Mouse (Mus musculus): ENCODE data around the gene Dnmt1.

The Dnmt1 gene

DNA sequence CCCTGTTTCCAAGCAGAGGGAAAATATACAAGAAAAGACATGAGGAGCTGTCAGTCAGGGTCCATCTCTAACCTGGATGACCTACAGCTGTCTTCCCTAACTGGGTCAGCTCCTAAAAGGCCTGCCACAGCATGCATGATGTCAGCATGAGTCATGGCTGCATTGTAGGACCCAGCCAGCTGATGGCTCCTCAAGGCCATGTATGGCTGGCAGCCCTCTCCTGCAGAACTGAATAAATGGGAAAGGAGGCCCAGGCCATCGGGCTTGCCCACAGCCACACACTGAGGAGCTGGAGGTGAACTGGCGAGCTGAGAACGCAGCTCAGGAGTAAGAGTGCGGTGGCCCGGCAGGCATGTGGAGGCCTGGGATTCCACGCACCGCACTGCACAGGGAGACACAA is 16.3 kb downstream of the Dnmt1 start:
- DNase-seq (ENCODE audit: low spot score in 2 of 2), result no peak

DNA sequence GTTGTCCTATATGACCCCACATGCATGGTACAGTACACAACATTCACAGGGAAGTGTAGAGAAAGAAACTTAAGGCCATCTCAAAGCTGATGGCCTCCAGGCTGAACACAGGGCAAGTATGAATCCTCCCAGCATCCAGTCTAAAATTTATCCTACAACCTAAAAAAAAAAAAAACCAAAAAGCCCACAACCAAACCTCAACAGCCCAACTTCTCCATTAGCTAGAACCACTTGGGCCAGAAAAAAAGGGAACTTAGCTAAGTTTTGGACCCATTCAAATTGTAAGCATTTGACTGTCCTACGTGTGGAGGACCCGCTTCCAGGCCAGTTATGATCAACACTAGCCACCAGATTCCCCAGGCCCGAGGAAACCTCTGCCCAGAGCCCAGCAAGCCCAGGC is 36.4 kb downstream of the Dnmt1 start:
- DNase-seq (ENCODE audit: low spot score in 2 of 2), result no peak

DNA sequence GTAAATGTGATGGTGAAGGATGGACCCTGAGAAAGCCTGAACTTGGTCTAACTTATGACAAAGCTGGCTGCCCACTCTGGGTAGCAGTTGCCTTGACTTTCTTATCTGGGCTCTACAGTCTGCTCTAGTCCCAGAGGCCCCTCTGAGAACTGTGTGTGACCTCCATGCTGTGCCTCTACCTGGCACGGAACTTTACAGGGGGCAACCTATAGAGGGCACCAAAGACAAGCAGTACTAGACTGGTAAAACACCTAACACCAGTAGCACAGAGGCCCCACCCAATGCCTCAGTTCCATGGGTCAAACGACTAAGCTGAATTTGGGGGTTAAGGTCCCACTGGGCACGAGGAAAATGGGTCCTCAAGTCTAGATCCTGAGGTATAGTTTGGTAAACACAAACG is 43.5 kb downstream of the Dnmt1 start:
- no peak for DNase-seq (ENCODE audit: low spot score in 2 of 2)

DNA sequence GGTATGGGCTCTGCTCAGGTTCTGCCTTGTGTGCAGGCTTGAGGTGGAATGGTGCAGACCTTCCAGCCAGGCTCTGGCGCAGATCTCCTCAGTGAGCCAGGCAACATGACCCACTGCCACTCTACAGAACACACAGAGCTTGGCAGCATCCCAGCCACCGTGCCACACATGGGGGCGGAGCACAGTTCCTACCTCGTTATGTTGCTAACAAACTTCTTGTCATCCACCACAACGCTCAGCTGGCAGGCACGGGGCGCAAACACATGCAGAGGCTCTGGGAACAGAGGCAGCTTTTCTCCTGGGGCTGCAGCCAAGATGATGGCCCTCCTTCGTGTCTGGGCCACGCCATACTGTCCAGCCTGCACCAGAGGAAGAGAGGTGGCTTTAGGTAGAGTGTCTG is 49.7 kb downstream of the Dnmt1 start:
- no peak for DNase-seq (ENCODE audit: low spot score in 2 of 2)

DNA sequence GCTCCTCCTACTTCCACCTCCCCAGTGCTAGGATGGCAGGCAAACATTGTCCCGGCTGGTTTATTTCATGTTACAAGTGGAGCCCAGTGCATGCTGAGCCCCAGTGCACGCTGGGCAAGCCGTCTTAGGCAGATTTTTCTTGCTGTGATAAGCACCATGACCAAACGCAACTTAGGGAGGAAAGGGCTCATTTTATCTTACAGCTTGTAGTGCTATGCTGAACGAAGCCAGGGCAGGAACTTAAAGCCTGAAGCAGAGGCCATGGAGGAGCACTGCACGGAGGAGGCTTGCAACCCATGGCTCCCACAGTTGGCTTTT is 57.6 kb downstream of the Dnmt1 start:
- no peak for DNase-seq (ENCODE audit: low spot score in 2 of 2)

DNA sequence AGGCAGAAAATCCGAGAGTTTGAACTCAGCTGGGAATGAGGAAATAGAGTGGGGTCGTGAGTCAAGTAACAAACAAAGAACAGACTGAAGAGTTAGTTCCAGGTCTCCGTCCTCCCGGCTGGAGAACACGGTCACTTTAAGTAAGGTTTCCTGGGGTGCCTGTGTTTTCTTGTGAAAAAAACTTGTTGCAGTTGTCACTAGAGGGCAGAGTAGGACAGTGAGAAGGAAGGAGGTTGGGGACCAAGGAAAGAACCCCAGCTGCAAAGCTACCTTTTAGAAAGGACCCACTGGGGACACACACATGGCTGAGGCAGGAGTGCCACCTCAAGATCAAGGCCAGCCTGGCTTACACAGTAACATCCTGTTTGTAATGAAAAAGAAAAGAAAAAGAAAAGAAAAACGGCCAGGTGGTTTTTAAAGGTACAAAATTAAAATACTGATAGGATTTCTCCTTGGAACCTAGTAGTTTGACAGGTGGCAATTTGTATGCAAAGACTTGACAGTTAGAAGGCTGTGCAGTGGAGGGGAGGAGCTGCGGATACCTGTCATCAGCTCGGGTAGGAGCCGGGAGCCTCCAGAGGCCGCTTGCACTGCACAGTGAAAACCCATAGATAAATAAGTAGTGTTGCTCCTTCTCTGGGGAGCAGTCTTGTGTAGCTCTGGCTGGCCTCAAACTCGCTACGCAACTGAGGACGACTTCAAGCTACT is 58.1 kb downstream of the Dnmt1 start:
- DNase-seq (ENCODE audit: low spot score in 2 of 2), result no peak

DNA sequence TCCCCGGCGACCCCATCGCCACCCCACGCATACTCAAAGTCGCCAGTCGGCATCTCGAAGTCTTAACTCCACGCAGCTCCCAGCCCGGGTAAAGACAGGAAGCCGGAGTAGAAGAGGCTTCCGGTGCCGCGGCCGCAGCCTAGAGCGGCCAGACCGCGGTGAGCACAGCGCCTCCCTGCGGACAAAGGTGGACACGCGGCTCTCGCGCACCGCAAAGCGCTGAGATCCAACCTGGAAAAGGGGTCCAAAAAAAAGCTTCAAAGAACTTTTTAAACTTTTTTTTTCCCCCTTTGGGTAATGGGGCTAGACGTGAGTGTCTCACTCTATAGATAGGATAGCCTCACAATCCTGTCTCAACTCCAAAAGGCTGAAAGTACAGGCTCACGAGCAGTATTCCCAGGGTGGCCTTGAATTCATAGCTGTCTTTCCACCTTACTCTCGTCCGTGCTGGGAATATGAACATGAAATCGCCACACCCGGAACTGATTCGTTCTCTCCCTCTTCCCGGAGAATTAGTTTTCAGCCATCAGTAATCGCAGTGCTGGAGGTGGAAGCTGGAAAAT is 61.1 kb downstream of the Dnmt1 start, which contains the start of gene Eif3g:
Gene Eif3g (minus strand): TSS at position 113 of the 563 bp plus-strand sequence.
- peak; percentile 64 to 78 for DNase-seq (ENCODE audit: low spot score in 2 of 2)

DNA sequence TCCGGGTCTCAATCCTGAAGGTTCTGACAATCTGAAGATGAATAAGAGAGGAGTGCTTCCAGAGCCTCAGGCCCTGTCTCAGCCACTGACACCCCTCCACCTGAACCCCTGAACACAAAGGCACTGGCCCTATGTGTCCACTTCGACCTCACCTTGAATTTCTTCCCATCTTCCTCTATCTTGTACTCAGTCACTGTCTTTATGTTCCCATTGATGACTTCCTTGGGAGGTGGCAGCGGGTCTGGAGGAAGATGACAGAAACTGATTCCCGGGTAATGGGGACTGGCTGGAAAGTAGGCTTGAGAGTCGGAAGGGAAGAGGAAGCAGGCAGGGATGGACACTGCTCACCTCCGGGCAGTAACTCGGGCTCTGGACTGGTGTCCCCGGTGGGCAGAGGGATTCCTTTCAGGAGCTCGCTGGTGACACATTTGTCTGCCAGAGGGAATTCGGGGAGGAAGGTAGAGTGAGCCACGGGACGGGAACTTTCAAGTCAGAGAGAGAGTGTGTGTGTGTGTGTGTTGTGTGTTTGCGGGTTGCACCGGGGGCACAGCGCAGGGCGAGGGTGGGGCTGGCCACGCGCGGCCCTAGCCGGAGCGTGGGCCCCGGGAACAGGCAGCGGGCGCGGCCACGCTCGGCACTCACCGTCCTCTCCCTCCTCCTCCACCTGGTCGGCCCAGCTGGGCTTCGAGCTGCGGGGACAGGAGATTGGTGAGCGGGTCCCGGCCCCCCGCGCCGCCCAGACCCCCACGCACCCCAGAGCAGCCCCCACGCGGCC is 61.8 kb downstream of the Dnmt1 start:
- DNase-seq (ENCODE audit: low spot score in 2 of 2), result no peak

DNA sequence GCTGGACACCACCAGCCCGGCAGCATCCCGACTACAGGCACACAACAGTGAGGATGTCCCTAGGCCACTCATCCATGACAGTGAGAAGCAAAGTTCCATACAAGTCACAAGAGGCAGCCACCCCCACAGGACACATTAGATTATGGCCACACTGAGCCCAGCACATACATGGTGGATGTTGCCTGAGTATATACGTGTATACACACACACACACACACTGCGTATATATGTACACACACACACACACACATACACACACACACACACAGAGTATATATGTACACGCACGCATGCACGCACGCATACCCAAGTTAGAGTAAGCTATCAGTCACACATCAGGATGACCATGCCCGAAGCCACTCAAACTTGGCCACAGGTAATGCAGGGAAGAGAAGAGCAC is 64.3 kb downstream of the Dnmt1 start:
- DNase-seq (ENCODE audit: low spot score in 2 of 2), result no peak

DNA sequence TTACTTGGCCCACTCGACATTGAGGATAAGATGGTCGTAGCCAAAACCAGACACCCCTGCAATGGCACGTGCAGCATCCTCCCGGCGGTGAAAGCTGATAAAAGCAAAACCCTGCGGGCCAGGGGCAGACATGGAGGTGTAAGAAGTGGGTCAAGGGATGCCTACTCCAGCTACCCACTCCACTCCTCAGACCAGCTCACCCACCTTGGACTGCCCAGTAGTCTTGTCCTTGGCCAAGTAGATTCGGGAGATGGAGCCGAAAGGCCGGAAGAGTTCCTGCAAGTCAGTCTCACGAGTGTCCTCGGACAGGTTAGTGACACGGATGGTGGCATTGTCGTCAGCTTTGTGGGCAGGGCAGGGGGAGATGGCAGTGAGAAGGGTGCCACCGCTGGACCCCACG is 65.1 kb downstream of the Dnmt1 start:
- no peak for DNase-seq (ENCODE audit: low spot score in 2 of 2)

DNA sequence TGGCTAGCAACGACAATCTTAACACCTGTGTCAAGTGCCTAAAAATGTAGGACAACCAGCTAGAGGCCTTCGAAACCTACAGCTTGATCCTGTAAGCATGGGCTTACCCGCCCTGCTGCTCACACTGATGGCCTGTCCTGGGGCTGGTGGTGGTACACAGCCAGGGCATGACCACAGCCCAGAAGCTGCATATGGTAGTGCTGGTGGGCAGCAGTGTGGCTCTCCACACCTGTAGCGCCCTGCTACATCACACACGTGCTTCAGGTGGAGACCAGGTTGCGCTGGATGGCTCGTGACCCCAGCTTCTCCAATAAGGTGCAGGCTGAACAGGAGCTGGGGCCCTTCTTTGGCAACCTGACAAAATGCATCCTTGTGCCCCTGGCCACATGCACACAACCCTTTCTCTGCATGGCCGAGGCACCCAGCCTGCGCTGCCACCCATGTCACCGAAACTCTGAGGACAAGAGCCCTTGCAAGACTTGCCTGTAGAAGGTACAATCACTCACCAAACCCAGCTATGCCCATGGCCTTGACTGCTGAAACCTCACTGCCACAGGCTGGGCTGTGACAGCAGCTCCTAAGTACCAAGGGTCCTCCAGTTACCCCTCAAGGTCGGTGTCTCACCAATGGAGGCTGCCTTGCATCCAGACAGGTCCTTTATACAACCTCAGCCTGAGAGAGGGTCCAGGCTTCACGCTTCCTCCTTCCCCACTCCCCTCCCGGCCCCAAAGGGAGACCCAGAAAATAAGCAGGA is 65.9 kb downstream of the Dnmt1 start:
- no peak for DNase-seq (ENCODE audit: low spot score in 2 of 2)

DNA sequence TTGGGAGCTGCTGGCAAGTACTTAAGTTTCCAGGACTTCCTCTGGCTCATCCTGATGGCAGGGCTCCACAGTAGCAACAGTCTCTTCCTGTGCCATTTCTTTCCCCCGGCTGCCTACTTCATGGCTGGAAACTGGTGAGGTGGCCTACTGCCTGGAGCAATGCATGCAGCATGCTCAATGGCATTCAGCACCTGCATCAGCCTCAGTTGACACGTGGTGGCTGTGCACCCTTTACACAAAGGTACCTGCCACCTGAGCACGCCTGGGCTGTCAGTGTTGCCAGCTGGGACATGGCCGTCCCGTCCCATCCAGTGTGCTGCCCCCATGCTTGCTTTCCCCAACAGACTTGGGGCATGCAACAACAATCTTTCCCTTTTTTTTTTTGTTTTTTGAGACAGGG is 66.6 kb downstream of the Dnmt1 start:
- no peak for DNase-seq (ENCODE audit: low spot score in 2 of 2)

DNA sequence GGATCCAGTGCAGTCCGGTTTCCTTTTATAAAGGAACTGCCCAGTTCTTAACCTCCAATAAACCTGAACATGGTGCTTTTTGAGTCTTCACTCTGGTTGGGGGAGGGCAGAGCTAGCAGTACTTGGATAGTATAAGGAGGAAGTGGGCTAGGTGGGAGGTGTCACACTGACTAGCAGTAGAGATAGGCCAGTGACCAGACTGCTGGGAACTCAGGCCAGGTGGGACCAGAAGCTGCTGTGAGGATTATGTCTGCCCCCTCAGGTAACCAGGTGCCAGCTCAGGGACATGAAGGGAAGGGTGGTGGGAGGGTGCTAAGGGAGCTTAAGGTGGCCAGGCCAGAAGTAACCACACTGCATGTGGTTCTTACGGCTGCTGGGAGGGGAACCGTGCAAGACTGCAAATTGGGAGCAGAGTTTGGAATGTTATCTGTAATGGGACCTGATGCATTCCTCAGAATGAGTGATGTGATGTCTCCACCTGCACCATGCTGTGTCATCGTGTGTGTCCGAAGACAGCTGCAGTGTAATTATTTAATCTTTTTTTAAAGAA is 67.5 kb downstream of the Dnmt1 start:
- no peak for DNase-seq (ENCODE audit: low spot score in 2 of 2)

DNA sequence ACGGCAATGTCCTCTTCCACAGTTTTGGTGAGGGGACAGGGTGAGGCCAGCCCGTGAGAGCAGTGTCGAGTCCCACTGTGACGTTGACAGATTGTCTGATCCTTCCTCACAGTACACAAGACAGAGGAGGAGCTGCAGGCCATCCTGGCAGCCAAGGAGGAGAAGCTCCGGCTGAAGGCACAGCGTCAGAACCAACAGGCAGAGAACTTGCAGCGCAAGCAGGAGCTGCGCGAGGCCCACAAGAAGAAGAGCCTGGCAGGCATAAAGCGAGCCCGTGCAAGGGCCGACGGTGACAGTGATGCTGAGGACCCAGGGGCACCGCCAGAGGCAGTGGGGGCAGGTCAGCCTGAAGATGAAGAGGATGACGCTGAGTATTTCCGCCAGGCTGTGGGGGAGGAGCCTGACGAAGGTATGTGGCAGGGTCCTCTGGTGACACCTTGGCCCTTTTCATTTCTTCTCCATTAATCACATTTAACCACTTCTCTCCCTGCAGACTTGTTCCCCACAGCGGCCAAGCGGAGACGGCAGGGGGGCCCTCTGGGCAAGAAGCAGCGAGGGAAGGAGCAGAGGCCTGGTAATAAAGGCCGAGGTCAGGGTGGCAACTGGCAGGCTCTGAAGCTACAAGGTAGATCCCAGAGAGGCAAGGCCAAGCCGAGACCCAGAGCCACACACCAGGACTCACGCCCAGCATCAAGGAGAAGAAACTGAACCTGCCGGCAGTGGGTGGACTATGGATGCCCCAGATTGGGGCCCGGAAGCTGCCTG is 68.2 kb downstream of the Dnmt1 start:
- DNase-seq (ENCODE audit: low spot score in 2 of 2), result no peak

DNA sequence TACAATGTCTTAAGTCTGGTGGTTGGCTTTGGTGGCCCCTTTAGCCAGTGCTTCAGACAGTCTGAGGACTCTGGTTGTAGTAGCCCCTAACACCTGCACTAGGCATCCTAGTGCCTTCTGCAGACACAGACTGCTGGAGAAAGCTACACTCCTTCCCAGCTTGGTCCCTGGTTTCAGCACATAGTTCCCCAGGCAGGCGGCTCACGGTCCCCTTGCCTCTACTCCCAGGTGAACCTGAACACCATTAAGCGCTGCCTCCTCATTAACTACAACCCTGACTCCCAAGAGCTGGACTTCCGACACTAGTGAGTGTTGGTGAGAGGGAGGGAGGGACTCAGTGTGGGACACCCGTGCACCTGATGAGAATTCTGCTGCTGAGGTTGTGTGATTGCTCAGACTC is 69.3 kb downstream of the Dnmt1 start:
- no peak for DNase-seq (ENCODE audit: low spot score in 2 of 2)

DNA sequence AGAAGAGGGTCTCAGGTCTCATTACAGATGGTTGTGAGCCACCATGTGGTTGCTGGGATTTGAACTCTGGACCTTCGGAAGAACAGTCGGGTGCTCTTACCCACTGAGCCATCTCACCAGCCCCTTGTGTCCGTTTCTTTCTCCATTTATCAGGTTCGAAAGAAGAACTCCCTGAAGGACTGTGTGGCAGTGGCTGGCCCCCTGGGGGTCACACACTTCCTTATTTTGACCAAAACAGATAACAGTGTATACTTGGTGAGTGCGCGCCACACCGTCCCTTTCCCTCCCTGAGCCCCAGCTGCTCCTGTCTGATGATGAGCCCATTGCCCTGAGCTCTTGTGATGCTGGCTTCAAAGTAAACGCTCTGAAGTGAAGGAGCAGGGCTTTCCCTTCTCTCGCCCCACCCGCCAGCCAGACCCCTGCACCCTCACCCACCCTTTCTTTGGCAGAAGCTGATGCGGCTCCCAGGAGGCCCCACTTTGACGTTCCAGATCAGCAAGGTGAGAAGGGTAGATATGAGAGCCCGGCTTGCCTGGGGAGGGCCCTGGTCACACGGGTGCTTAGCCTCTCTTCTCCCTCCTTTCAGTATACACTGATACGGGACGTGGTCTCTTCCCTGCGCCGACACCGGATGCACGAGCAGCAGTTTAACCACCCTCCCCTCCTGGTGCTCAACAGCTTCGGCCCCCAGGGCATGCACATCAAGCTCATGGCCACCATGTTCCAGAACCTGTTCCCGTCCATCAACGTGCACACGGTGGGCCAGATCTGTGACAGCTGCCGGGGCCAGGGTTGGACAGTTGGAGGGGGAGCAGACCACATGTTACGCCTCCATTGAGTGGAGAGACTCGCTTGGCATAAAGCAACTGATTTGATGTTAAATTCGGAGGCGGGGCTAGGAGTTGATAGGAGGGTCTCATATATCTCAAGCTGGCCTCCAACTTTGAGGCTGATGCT is 70.2 kb downstream of the Dnmt1 start:
- DNase-seq (ENCODE audit: low spot score in 2 of 2), result no peak

DNA sequence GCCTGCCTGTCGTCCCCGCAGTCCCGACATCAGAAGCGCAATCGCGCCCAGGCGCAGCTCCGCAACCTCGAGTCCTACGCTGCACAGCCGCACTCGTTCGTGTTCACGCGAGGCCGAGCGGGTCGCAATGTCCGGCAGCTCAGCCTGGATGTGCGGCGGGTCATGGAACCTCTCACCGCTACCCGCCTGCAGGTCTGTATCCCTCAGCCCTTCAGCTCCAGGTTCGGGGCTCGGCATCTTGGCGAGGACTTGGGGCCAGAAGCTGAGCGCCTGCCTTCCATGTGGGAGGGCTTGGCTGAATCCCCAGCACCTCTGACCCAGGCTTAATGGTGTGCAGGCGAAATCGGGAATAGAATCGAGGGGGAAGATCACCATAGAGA is 71.3 kb downstream of the Dnmt1 start:
- DNase-seq (ENCODE audit: low spot score in 2 of 2), result no peak

DNA sequence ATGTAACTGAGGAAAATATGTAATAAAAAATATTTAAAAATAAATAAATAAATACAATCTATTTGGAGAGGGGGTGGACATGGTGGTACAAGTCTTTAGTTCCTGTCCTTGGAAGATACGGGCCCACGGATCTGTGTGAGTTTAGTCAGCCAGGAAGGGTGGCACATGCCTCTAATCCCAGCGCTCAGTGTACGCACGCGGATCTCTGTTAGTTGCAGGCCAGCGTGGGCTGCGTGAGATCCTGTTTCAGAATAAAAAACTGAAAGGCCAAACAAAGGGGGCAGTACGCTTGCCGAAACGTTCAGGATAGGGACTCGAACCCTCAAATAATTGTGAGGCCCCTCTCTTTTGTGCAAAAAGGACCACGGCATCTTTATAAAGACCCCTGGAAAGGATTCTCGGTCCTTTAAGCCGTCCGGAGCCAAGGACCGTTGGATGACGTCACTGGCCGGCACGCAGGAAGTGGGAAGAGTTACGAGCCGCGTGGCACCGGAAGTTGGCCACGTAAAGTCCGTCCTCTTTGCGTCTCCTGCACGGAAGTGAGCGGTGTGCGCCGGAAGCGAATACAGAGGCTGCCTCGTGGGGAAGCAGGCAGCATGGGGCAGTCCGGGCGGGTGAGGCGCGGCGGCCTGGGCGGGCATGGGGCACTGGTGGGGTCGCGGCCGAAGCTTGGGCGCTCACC is 71.8 kb downstream of the Dnmt1 start, which contains the start of gene Ppan:
Gene Ppan (plus strand): TSS at position 472 of the 682 bp plus-strand sequence.
- peak; percentile 93 to 94 for DNase-seq (ENCODE audit: low spot score in 2 of 2)

DNA sequence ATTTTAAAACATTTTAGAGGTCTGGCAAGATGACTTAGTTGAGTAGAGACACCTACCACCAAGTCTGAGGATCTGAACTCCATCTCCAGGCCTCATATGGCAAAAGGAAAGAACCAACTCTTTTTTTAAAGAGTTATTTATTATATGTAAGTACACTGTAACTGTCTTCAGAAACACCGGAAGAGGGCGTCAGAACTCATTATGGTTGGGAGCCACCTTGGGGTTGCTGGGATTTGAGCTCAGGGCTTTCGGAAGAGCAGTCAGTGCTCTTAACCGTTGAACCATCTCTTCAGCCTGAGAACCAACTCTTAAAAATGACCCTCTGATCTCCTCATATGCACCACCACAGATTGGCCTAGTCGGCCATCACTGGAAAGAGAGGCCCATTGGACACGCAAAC is 72.5 kb downstream of the Dnmt1 start:
- no peak for DNase-seq (ENCODE audit: low spot score in 2 of 2)

DNA sequence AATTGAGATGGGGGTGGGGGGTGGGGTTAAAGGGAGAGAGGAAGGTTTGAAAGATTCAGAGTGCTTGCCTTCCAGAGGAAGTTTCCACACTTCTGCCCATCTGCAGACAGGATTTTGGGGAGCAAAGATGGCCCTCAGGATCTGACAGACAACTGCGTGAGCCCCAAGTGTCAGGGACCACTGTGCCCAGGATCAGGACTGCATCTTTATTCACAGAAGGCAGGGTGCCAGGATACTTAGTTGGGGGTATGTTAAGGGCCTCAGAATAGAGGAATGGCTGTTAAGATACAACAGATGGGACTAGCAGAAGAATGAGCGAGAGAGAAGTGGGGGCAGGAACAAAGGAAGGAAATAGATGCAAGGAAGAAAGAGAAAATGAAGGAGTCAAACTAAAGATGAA is 73.1 kb downstream of the Dnmt1 start:
- no peak for DNase-seq (ENCODE audit: low spot score in 2 of 2)
